Mouse (Mus musculus) ES-E14 (cell line): ENCODE measurements at regions not wholly inside any gene's neighbourhood (a gene's known extent, or its start where the extent isn't known, plus 50 kb on each side); places are given as distances from the start of the nearest gene placed in this dataset.

Source experiments
- HCFC1 ChIP-seq: IDR thresholded peaks from 2 replicates; pipeline ENCODE4 v1.6.1; 2012; ENCODE audit warnings: low read length, inconsistent platforms, borderline replicate concordance; ENCODE audit not compliant: insufficient read depth
- MAFK ChIP-seq: IDR thresholded peaks from 2 replicates; pipeline ENCODE4 v1.6.1; 2014; ENCODE audit warnings: mild to moderate bottlenecking, low read depth, low read length, inconsistent platforms; ENCODE audit not compliant: insufficient read depth

GRCm38 (mm10) chr3:99663783-99664182 lies 221.4 kb upstream of the Spag17 start:
- no peak for TF ChIP-seq MAFK
- TF ChIP-seq HCFC1, result no peak
